Mouse (Mus musculus) adipocyte (in vitro differentiated cells): ENCODE data around the gene Fgfr1op.

ENCODE experiments used
- DNase-seq: peaks from one replicate; pipeline ENCODE4 v3.0.0-alpha.2; 2016; ENCODE audit warnings: low spot score

Gene Fgfr1op

GRCm38 (mm10) chr17:8170331-8170730, 5.0 kb downstream of the Fgfr1op start:
- DNase-seq, result no peak

GRCm38 (mm10) chr17:8171081-8171480, 5.8 kb downstream of the Fgfr1op start:
- no peak for DNase-seq

- no peak for DNase-seq
Observed at GRCm38 (mm10) chr17:8177090-8177489, 11.8 kb downstream of the Fgfr1op start.

GRCm38 (mm10) chr17:8183815-8184214, 18.5 kb downstream of the Fgfr1op start:
- no peak for DNase-seq

GRCm38 (mm10) chr17:8184217-8184616, 18.9 kb downstream of the Fgfr1op start:
- no peak for DNase-seq

- no peak for DNase-seq
Observed at GRCm38 (mm10) chr17:8193678-8194077, 28.4 kb downstream of the Fgfr1op start.

GRCm38 (mm10) chr17:8195685-8196376, 30.5 kb downstream of the Fgfr1op start:
- DNase-seq, result no peak

- no peak for DNase-seq
Observed at GRCm38 (mm10) chr17:8197652-8198051, 32.4 kb downstream of the Fgfr1op start.

GRCm38 (mm10) chr17:8199067-8199935, 34.0 kb downstream of the Fgfr1op start:
- DNase-seq, result no peak

GRCm38 (mm10) chr17:8199936-8200330, 34.6 kb downstream of the Fgfr1op start:
- DNase-seq, result no peak

GRCm38 (mm10) chr17:8203487-8203886, 38.2 kb downstream of the Fgfr1op start:
- DNase-seq, result no peak

- DNase-seq, result peak; percentile 29
Observed at GRCm38 (mm10) chr17:8205221-8205631, 39.9 kb downstream of the Fgfr1op start.

- no peak for DNase-seq
Observed at GRCm38 (mm10) chr17:8206691-8207090, 41.4 kb downstream of the Fgfr1op start.

- no peak for DNase-seq
Observed at GRCm38 (mm10) chr17:8209696-8210095, 44.4 kb downstream of the Fgfr1op start.

- DNase-seq, result no peak
Observed at GRCm38 (mm10) chr17:8210170-8210569, 44.9 kb downstream of the Fgfr1op start.

GRCm38 (mm10) chr17:8210675-8211074, 45.4 kb downstream of the Fgfr1op start:
- DNase-seq, result no peak

- no peak for DNase-seq
Observed at GRCm38 (mm10) chr17:8211399-8211798, 46.1 kb downstream of the Fgfr1op start.

GRCm38 (mm10) chr17:8214369-8214768, 49.1 kb downstream of the Fgfr1op start:
- no peak for DNase-seq

GRCm38 (mm10) chr17:8215016-8215745, 49.9 kb downstream of the Fgfr1op start:
- no peak for DNase-seq

- no peak for DNase-seq
Observed at GRCm38 (mm10) chr17:8223225-8223624, 57.9 kb downstream of the Fgfr1op start.

GRCm38 (mm10) chr17:8224072-8224471, 58.8 kb downstream of the Fgfr1op start:
- no peak for DNase-seq

- no peak for DNase-seq
Observed at GRCm38 (mm10) chr17:8225166-8225565, 59.9 kb downstream of the Fgfr1op start.

- DNase-seq, result no peak
Observed at GRCm38 (mm10) chr17:8225746-8226145, 60.4 kb downstream of the Fgfr1op start.
